Mouse (Mus musculus) kidney, adult 2 months (tissue): ENCODE results near the gene Rassf8. TPM values are rescaled to one million over a fixed set of nuclear protein-coding genes. Genes with fewer than 3 reads are reported as not detected.
A peak's percentile ranks its signal among the peaks of the same experiment; 100 is the strongest.

Source experiments
- DNase-seq: peaks from one replicate; pipeline ENCODE4 v3.0.0; 2021
- H3K27ac ChIP-seq: fragments of 200-500 bp; 2 replicates; pipeline ENCODE4 v1.5.1; 2012; ENCODE audit warnings: low read depth, low read length, control low read depth, inconsistent platforms; ENCODE audit not compliant: insufficient read depth
- H3K27me3 ChIP-seq: fragments of 200-500 bp; replicated peaks from 2 replicates; pipeline ENCODE4 v1.6.1; 2012; ENCODE audit warnings: mild to moderate bottlenecking, moderate library complexity, low read length, inconsistent platforms; ENCODE audit not compliant: control insufficient read depth, insufficient read depth
- H3K36me3 ChIP-seq: fragments of 200-500 bp; 2 replicates; pipeline ENCODE4 v1.6.1; 2012; ENCODE audit warnings: mild to moderate bottlenecking, moderate library complexity, low read length, inconsistent platforms; ENCODE audit not compliant: control insufficient read depth, insufficient read depth
- H3K4me1 ChIP-seq: fragments of 200-500 bp; 2 replicates; pipeline ENCODE4 v1.6.1; 2011; ENCODE audit warnings: low read length; ENCODE audit not compliant: control insufficient read depth, insufficient read depth
- H3K4me3 ChIP-seq: fragments of 200-500 bp; 2 replicates; pipeline ENCODE4 v1.5.1; 2011; ENCODE audit warnings: mild to moderate bottlenecking, low read depth, low read length, control low read depth; ENCODE audit not compliant: insufficient read depth
- CTCF ChIP-seq: fragments of 200-500 bp; conservative IDR thresholded peaks from 2 replicates; pipeline ENCODE4 v1.5.1; 2011; ENCODE audit warnings: low read depth, mild to moderate bottlenecking, control low read depth, low read length, moderate library complexity, mixed read lengths; ENCODE audit not compliant: insufficient read depth, insufficient read length
- POLR2A ChIP-seq: fragments of 200-500 bp; IDR thresholded peaks from one replicate; pipeline ENCODE4 v1.6.1; 2011; ENCODE audit warnings: low read depth, low read length, control low read depth
- WGBS: fragments of 180-500 bp; shearing (Covaris S2); methylation state at CpG from one replicate; pipeline ENCODE4 v1.1.7; 2018; 5-methylcytosine and 5-hydroxymethylcytosine counted together
- polyA plus RNA-seq: library from polyadenylated mRNA; depleted of rRNA; stranded (reverse); fragments of >200 nt; gene quantifications from 2 replicates; pipeline ENCODE4 v1.2.3, GENCODE M21; 2012; rRNA removed

Rassf8 gene
- 26.8 and 33.9 TPM in 2 replicates for polyA plus RNA-seq

DNA sequence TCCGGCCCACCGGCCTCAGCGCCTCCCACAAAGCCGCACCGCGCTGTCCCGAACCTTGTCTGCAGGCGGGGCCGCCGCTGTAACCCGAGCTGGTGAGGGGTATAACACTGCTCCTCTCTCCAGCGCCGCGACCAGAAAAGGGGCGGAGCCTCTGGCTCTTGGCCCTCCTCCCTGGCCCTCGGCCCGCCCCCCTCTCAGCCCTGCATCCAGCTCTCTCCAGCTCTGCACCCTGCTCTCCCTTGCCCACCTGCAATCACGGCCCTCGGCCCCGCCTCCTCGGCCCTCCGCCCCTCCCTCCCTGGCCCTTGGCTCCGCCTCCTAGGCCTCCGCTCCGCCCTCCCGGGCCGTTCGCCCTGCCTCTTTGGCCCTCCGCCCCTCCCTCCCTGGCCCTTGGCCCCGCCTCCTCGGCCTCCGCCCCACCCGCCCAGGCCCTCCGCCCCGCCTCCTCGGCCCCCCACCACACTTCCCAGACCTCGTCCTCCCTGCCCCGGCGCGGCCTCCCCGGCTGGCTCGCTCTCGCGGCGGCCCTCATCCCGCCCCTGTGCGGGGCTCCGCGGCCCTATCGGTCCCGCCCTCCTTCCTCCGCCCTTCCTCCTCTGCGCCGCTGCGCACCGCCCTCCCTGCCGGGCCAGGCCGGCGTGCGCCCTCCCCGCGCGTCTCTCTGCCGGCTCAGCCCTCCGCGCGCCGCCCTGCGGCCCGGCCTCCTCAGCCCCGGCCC, at the start of gene Rassf8:
Gene Rassf8 (plus strand): TSS at position 617 of the 718 bp plus-strand sequence.
- under 1% methylated on average over 67 of the region's 71 CpGs for WGBS
- peak; percentile 96 for DNase-seq
- peak within 1 kb of the TSS; percentile 95 for H3K4me3 ChIP-seq
- no peak for TF ChIP-seq CTCF
- TF ChIP-seq POLR2A = peak; percentile 8
- peak within 1 kb of the TSS; percentile 85 for H3K27ac ChIP-seq
- peaks cover 4% of the 10 kb centered on the region; the same call in 1 of the 2 replicates for H3K4me1 ChIP-seq
- H3K27me3 ChIP-seq = no peaks in the 10 kb centered on the region
- H3K36me3 ChIP-seq = no peaks in the 10 kb centered on the region

DNA sequence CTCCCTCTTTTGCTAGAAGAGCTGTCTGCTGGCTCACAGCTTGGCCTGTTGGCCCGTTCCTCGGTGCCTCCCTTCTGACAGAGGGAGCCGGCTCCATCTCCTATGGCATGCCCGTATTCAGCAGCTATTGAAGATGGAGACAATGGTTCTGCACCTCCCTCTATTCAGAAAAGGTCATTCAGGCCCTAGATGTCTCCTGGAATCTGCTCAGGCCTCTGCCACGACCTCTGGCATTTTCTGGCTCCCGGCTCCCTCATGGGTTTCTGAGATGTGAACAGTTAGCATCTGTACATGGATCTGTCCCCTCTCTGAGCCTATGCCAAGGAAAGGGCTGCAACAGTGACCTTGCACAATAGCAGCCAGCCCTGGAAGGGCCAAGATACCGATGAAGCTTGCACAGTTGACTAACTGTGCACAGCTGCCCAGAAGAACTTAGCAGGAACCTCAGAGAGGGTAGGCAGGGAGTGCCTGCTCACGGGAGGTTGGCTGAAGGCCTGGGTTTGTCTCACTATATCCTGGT, 45.5 kb upstream of the Rassf8 start:
- H3K36me3 ChIP-seq = no peaks in the 10 kb centered on the region
- no peaks in the 10 kb centered on the region for H3K4me1 ChIP-seq
- H3K4me3 ChIP-seq = no peak overlapping the region
- 57% methylated on average over 8 of the region's 8 CpGs for WGBS
- no peak for TF ChIP-seq POLR2A
- TF ChIP-seq CTCF = no peak
- no peak for DNase-seq
- no peak overlapping the region for H3K27ac ChIP-seq
- no peaks in the 10 kb centered on the region for H3K27me3 ChIP-seq

- Histone ChIP-seq H3K27me3 (no peaks in the 10 kb centered on the region), H3K36me3 (no peaks in the 10 kb centered on the region), H3K4me1 (no peaks in the 10 kb centered on the region), H3K4me3 (no peak overlapping the region), H3K27ac (no peak overlapping the region)
- no peak for DNase-seq
- TF ChIP-seq POLR2A = no peak
- TF ChIP-seq CTCF = no peak
- 87% methylated on average over 6 of the region's 6 CpGs for WGBS
These were observed 42.9 kb upstream of the Rassf8 start for GRCm38 (mm10) chr6:145703667-145704066.

GRCm38 (mm10) chr6:145709956-145710720, 36.4 kb upstream of the Rassf8 start:
- 53% methylated on average over 18 of the region's 18 CpGs for WGBS
- Histone ChIP-seq H3K36me3 (no peaks in the 10 kb centered on the region), H3K4me1 (0 out of 2 replicates have a peak, but pooled peaks cover 3% of the 10 kb centered on the region), H3K27ac (peak overlapping the region; percentile 79), H3K4me3 (peak overlapping the region; percentile 28), H3K27me3 (no peaks in the 10 kb centered on the region)
- TF ChIP-seq CTCF (no peak), POLR2A (no peak)
- DNase-seq = peak; percentile 93

- H3K4me3 ChIP-seq = peak overlapping the region; percentile 28
- peak overlapping the region; percentile 79 for H3K27ac ChIP-seq
- WGBS = 60% methylated on average over 3 of the region's 3 CpGs
- H3K36me3 ChIP-seq = no peaks in the 10 kb centered on the region
- H3K27me3 ChIP-seq = no peaks in the 10 kb centered on the region
- peak; percentile 47; the same call in 1 of the 2 replicates for TF ChIP-seq CTCF
- no peak for TF ChIP-seq POLR2A
- H3K4me1 ChIP-seq = 0 out of 2 replicates have a peak, but pooled peaks cover 3% of the 10 kb centered on the region
- DNase-seq = peak; percentile 39
These were observed 35.8 kb upstream of the Rassf8 start for GRCm38 (mm10) chr6:145710797-145711196.

- Histone ChIP-seq H3K27ac (peak overlapping the region; percentile 19; the same call in 1 of the 2 replicates), H3K4me1 (0 out of 2 replicates have a peak, but pooled peaks cover 3% of the 10 kb centered on the region), H3K27me3 (no peaks in the 10 kb centered on the region), H3K36me3 (no peaks in the 10 kb centered on the region), H3K4me3 (no peak overlapping the region)
- DNase-seq = peak; percentile 87
- TF ChIP-seq CTCF (no peak), POLR2A (no peak)
- WGBS = 39% methylated on average over 5 of the region's 5 CpGs
These were observed 35.2 kb upstream of the Rassf8 start for GRCm38 (mm10) chr6:145711320-145711719.

- no peak for TF ChIP-seq POLR2A
- no peak for TF ChIP-seq CTCF
- no peaks in the 10 kb centered on the region for H3K27me3 ChIP-seq
- DNase-seq = peak; percentile 5
- H3K4me3 ChIP-seq = no peak overlapping the region
- 63% methylated on average over 8 of the region's 8 CpGs for WGBS
- H3K4me1 ChIP-seq = 0 out of 2 replicates have a peak, but pooled peaks cover 3% of the 10 kb centered on the region
- H3K36me3 ChIP-seq = no peaks in the 10 kb centered on the region
- H3K27ac ChIP-seq = no peak overlapping the region
These were observed 33.1 kb upstream of the Rassf8 start for GRCm38 (mm10) chr6:145713241-145714114.
